Mouse (Mus musculus): ENCODE data around the gene Dhx35. TPM values are rescaled to one million over a fixed set of nuclear protein-coding genes. Genes with fewer than 3 reads are reported as not detected.

Dhx35 gene
- polyA plus RNA-seq, 1 experiment from 2014 or later: 15.7 TPM

- no peak overlapping the region for H3K27ac ChIP-seq
- no peaks in the 10 kb centered on the region for H3K27me3 ChIP-seq
- peaks cover 20% of the 10 kb centered on the region; the same call in 1 of the 2 replicates for H3K36me3 ChIP-seq
Observed at GRCm38 (mm10) chr2:158815686-158816085, 21.1 kb downstream of the Dhx35 start.

GRCm38 (mm10) chr2:158816239-158816638, 21.6 kb downstream of the Dhx35 start:
- H3K4me3 ChIP-seq: no peak overlapping the region
- H3K9ac ChIP-seq: no peak overlapping the region
- H3K9me3 ChIP-seq: no peaks in the 10 kb centered on the region
- H3K27me3 ChIP-seq: no peaks in the 10 kb centered on the region
- WGBS: 89% methylated on average over 4 of the region's 4 CpGs
- no peak overlapping the region for H3K4me2 ChIP-seq
- H3K27ac ChIP-seq: no peak overlapping the region
- no peak for ATAC-seq (ENCODE audit: borderline replicate concordance, extremely low read depth, low FRiP score, low TSS enrichment)
- H3K4me1 ChIP-seq: no peaks in the 10 kb centered on the region
- peaks cover 20% of the 10 kb centered on the region; the same call in 1 of the 2 replicates for H3K36me3 ChIP-seq

More at GRCm38 (mm10) chr2:158815686-158816085, 21.1 kb downstream of the Dhx35 start:
- H3K4me2 ChIP-seq: no peak overlapping the region
- ATAC-seq (ENCODE audit: borderline replicate concordance, extremely low read depth, low FRiP score, low TSS enrichment): no peak
- no peaks in the 10 kb centered on the region for H3K4me1 ChIP-seq
- no peaks in the 10 kb centered on the region for H3K9me3 ChIP-seq
- H3K4me3 ChIP-seq: no peak overlapping the region
- no peak overlapping the region for H3K9ac ChIP-seq

GRCm38 (mm10) chr2:158817708-158818107, 23.1 kb downstream of the Dhx35 start:
- no peaks in the 10 kb centered on the region for H3K4me1 ChIP-seq
- H3K4me3 ChIP-seq: no peak overlapping the region
- H3K27me3 ChIP-seq: no peaks in the 10 kb centered on the region
- no peak for ATAC-seq (ENCODE audit: borderline replicate concordance, extremely low read depth, low FRiP score, low TSS enrichment)
- no peak overlapping the region for H3K9ac ChIP-seq
- H3K9me3 ChIP-seq: no peaks in the 10 kb centered on the region
- no peak overlapping the region for H3K4me2 ChIP-seq
- no peak overlapping the region for H3K27ac ChIP-seq
- WGBS: 78% methylated on average over 8 of the region's 8 CpGs
- peaks cover 20% of the 10 kb centered on the region; the same call in 1 of the 2 replicates for H3K36me3 ChIP-seq

GRCm38 (mm10) chr2:158828124-158828523, 33.5 kb downstream of the Dhx35 start:
- H3K4me1 ChIP-seq: no peaks in the 10 kb centered on the region
- no peak overlapping the region for H3K27ac ChIP-seq
- 86% methylated on average over 2 of the region's 2 CpGs for WGBS
- no peaks in the 10 kb centered on the region for H3K9me3 ChIP-seq
- no peak overlapping the region for H3K4me2 ChIP-seq
- peaks cover 28% of the 10 kb centered on the region for H3K36me3 ChIP-seq
- no peaks in the 10 kb centered on the region for H3K27me3 ChIP-seq
- no peak for ATAC-seq (ENCODE audit: borderline replicate concordance, extremely low read depth, low FRiP score, low TSS enrichment)
- H3K4me3 ChIP-seq: no peak overlapping the region
- H3K9ac ChIP-seq: no peak overlapping the region

- Histone ChIP-seq H3K27me3 (no peaks in the 10 kb centered on the region), H3K36me3 (peaks cover 37% of the 10 kb centered on the region), H3K9me3 (no peaks in the 10 kb centered on the region), H3K4me2 (no peak overlapping the region), H3K4me3 (no peak overlapping the region), H3K4me1 (no peaks in the 10 kb centered on the region), H3K27ac (no peak overlapping the region), H3K9ac (no peak overlapping the region)
- ATAC-seq (ENCODE audit: borderline replicate concordance, extremely low read depth, low FRiP score, low TSS enrichment): no peak
- 76% methylated on average over 6 of the region's 6 CpGs for WGBS
Observed at GRCm38 (mm10) chr2:158829746-158830145, 35.1 kb downstream of the Dhx35 start.

- no peak for ATAC-seq (ENCODE audit: borderline replicate concordance, extremely low read depth, low FRiP score, low TSS enrichment)
- Histone ChIP-seq H3K27me3 (no peaks in the 10 kb centered on the region), H3K36me3 (peaks cover 58% of the 10 kb centered on the region), H3K4me2 (no peak overlapping the region), H3K4me1 (no peaks in the 10 kb centered on the region), H3K9ac (no peak overlapping the region), H3K27ac (no peak overlapping the region), H3K4me3 (no peak overlapping the region), H3K9me3 (no peaks in the 10 kb centered on the region)
- WGBS: 75% methylated on average over 5 of the region's 5 CpGs
Observed at GRCm38 (mm10) chr2:158833221-158833620, 38.6 kb downstream of the Dhx35 start.

GRCm38 (mm10) chr2:158833645-158834044, 39.0 kb downstream of the Dhx35 start:
- Histone ChIP-seq H3K9ac (no peak overlapping the region), H3K4me3 (no peak overlapping the region), H3K4me1 (no peaks in the 10 kb centered on the region), H3K27ac (no peak overlapping the region), H3K9me3 (no peaks in the 10 kb centered on the region), H3K36me3 (peaks cover 60% of the 10 kb centered on the region), H3K27me3 (no peaks in the 10 kb centered on the region), H3K4me2 (no peak overlapping the region)
- ATAC-seq (ENCODE audit: borderline replicate concordance, extremely low read depth, low FRiP score, low TSS enrichment): no peak
- WGBS: 76% methylated on average over 2 of the region's 2 CpGs

- Histone ChIP-seq H3K27me3 (no peaks in the 10 kb centered on the region), H3K4me3 (no peak overlapping the region), H3K4me2 (no peak overlapping the region), H3K27ac (no peak overlapping the region), H3K9ac (no peak overlapping the region), H3K36me3 (peaks cover 19% of the 10 kb centered on the region; the same call in 1 of the 2 replicates), H3K9me3 (no peaks in the 10 kb centered on the region), H3K4me1 (no peaks in the 10 kb centered on the region)
- no peak for ATAC-seq (ENCODE audit: borderline replicate concordance, extremely low read depth, low FRiP score, low TSS enrichment)
- WGBS: 82% methylated on average over 5 of the region's 5 CpGs
Observed at GRCm38 (mm10) chr2:158843287-158843686, 48.7 kb downstream of the Dhx35 start.

GRCm38 (mm10) chr2:158845031-158845430, 50.4 kb downstream of the Dhx35 start:
- no peaks in the 10 kb centered on the region for H3K27me3 ChIP-seq
- peaks cover 15% of the 10 kb centered on the region; the same call in 1 of the 2 replicates for H3K36me3 ChIP-seq
- H3K4me1 ChIP-seq: no peaks in the 10 kb centered on the region
- H3K27ac ChIP-seq: no peak overlapping the region
- no peak overlapping the region for H3K9ac ChIP-seq
- ATAC-seq (ENCODE audit: borderline replicate concordance, extremely low read depth, low FRiP score, low TSS enrichment): no peak
- H3K9me3 ChIP-seq: no peaks in the 10 kb centered on the region
- no peak overlapping the region for H3K4me2 ChIP-seq
- no peak overlapping the region for H3K4me3 ChIP-seq
- 78% methylated on average over 5 of the region's 5 CpGs for WGBS

- Histone ChIP-seq H3K27ac (no peak overlapping the region), H3K9ac (no peak overlapping the region), H3K4me1 (no peaks in the 10 kb centered on the region), H3K27me3 (no peaks in the 10 kb centered on the region), H3K4me2 (no peak overlapping the region), H3K9me3 (no peaks in the 10 kb centered on the region), H3K4me3 (no peak overlapping the region), H3K36me3 (peaks cover 11% of the 10 kb centered on the region; the same call in 1 of the 2 replicates)
- WGBS: 79% methylated on average over 2 of the region's 2 CpGs
- ATAC-seq (ENCODE audit: borderline replicate concordance, extremely low read depth, low FRiP score, low TSS enrichment): no peak
Observed at GRCm38 (mm10) chr2:158846208-158846607, 51.6 kb downstream of the Dhx35 start.

GRCm38 (mm10) chr2:158847991-158848390, 53.4 kb downstream of the Dhx35 start:
- Histone ChIP-seq H3K4me3 (no peak overlapping the region), H3K9ac (no peak overlapping the region), H3K4me1 (no peaks in the 10 kb centered on the region), H3K9me3 (no peaks in the 10 kb centered on the region), H3K27ac (no peak overlapping the region), H3K4me2 (no peak overlapping the region), H3K27me3 (no peaks in the 10 kb centered on the region), H3K36me3 (peaks cover 12% of the 10 kb centered on the region; the same call in 1 of the 2 replicates)
- 85% methylated on average over 3 of the region's 3 CpGs for WGBS
- no peak for ATAC-seq (ENCODE audit: borderline replicate concordance, extremely low read depth, low FRiP score, low TSS enrichment)

- Histone ChIP-seq H3K4me2 (no peak overlapping the region), H3K9ac (no peak overlapping the region), H3K4me3 (no peak overlapping the region), H3K36me3 (peaks cover 12% of the 10 kb centered on the region; the same call in 1 of the 2 replicates), H3K9me3 (no peaks in the 10 kb centered on the region), H3K27me3 (no peaks in the 10 kb centered on the region), H3K27ac (no peak overlapping the region), H3K4me1 (no peaks in the 10 kb centered on the region)
- no peak for ATAC-seq (ENCODE audit: borderline replicate concordance, extremely low read depth, low FRiP score, low TSS enrichment)
- 74% methylated on average over 9 of the region's 9 CpGs for WGBS
Observed at GRCm38 (mm10) chr2:158849416-158849815, 54.8 kb downstream of the Dhx35 start.

GRCm38 (mm10) chr2:158852579-158852978, 58.0 kb downstream of the Dhx35 start:
- Histone ChIP-seq H3K4me1 (no peaks in the 10 kb centered on the region), H3K27ac (no peak overlapping the region), H3K4me3 (no peak overlapping the region), H3K9ac (no peak overlapping the region), H3K9me3 (no peaks in the 10 kb centered on the region), H3K27me3 (no peaks in the 10 kb centered on the region), H3K36me3 (peaks cover 5% of the 10 kb centered on the region), H3K4me2 (no peak overlapping the region)
- no peak for ATAC-seq (ENCODE audit: borderline replicate concordance, extremely low read depth, low FRiP score, low TSS enrichment)
- 30% methylated on average over 2 of the region's 2 CpGs for WGBS
